Mouse (Mus musculus): Measurements from ENCODE around the gene Ttc39b. TPM values are rescaled to one million over a fixed set of nuclear protein-coding genes. Genes with fewer than 3 reads are reported as not detected.

The Ttc39b gene
- total and polyA plus RNA-seq, 3 experiments: 0.49 TPM; not detected in 2

DNA sequence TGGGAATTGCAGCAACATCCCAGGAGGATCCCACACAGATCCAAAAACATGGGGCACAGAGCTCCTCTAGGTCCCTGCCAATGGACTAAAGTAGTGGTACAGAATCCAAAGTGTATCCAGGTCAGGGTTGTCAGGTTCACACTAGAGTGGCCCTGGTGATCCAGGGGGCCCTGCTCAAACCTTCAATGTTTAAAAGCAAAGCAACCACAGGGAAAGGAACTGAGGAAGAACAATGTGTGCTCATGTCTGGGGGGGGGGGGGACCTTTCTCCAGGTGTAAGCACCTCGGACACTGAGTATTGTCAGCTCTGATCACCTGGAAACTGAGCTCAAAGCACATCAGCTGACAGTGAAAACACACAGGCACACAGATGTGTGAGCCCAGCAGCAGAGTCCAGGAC is 108.3 kb downstream of the Ttc39b start:
- H3K4me1 ChIP-seq (ENCODE audit: insufficient read depth, low read depth, low read length): no peaks in the 10 kb centered on the region
- H3K36me3 ChIP-seq (replicated peaks): no peaks in the 10 kb centered on the region
- no peak overlapping the region for H3K4me3 ChIP-seq (ENCODE audit: low read depth, low read length)
- TF ChIP-seq TAL1 (conservative IDR thresholded peaks at IDR 0.05; ENCODE audit: low read depth, low read length) (no peak), POLR2AphosphoS5 (IDR thresholded peaks at IDR 0.05; ENCODE audit: insufficient replicate concordance, low read depth, low read length) (no peak), CTCF (IDR thresholded peaks at IDR 0.05; ENCODE audit: low read depth, low read length) (no peak), GATA1 (IDR thresholded peaks at IDR 0.05; ENCODE audit: borderline replicate concordance, low read length) (no peak), GATA2 (IDR thresholded peaks at IDR 0.05; ENCODE audit: borderline replicate concordance, low read depth, low read length) (no peak)
- DNase-seq (ENCODE audit: low spot score): no peak
- ATAC-seq (ENCODE audit: extremely low read depth, insufficient number of reproducible peaks, low FRiP score, poor library complexity, severe bottlenecking): no peak
- H3K27me3 ChIP-seq (ENCODE audit: insufficient read depth, low read length): no peaks in the 10 kb centered on the region
- peaks cover 44% of the 10 kb centered on the region for H3K9me3 ChIP-seq (replicated peaks)

DNA sequence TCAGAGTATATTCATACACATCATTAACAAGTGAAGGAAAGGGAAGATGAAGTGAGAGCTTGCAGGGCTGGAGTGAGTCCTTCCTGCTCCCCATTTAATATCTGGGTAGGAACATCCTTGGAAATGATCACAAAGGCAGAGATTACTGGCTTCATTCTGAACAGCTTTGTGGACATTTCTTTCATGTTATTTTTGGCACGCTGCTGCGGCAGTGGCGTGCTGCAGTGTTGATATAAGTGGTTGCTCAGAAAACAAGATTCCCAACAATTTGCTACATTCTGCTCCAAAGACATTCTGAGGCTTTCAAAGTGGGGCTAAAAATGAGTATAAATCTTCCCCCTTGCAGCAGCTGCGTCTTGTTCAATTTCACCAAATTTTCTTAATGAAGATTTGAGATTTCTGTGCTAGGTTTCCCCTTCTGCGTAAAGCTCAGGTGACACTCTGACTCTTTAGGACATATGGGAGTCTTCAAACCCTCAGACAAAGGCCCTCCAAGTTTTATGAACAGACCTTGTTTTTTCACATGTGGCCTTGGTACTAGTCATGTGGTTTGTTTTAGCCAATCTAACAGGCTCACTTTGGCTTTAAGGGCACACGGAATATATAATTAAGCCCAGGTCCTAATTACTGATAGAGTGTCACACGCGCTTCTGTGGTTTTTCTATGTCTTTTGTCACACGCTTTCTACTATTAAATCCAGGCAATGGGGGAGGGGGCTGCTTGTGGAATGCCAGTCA is 109.1 kb downstream of the Ttc39b start:
- no peak overlapping the region for H3K4me3 ChIP-seq (ENCODE audit: low read depth, low read length)
- H3K27me3 ChIP-seq (ENCODE audit: insufficient read depth, low read length): no peaks in the 10 kb centered on the region
- ATAC-seq (ENCODE audit: extremely low read depth, insufficient number of reproducible peaks, low FRiP score, poor library complexity, severe bottlenecking): no peak
- DNase-seq (ENCODE audit: low spot score): no peak
- TF ChIP-seq GATA2 (IDR thresholded peaks at IDR 0.05; ENCODE audit: borderline replicate concordance, low read depth, low read length) (no peak), GATA1 (IDR thresholded peaks at IDR 0.05; ENCODE audit: borderline replicate concordance, low read length) (no peak), TAL1 (conservative IDR thresholded peaks at IDR 0.05; ENCODE audit: low read depth, low read length) (no peak), CTCF (IDR thresholded peaks at IDR 0.05; ENCODE audit: low read depth, low read length) (no peak), POLR2AphosphoS5 (IDR thresholded peaks at IDR 0.05; ENCODE audit: insufficient replicate concordance, low read depth, low read length) (no peak)
- peaks cover 49% of the 10 kb centered on the region for H3K9me3 ChIP-seq (replicated peaks)
- no peaks in the 10 kb centered on the region for H3K4me1 ChIP-seq (ENCODE audit: insufficient read depth, low read depth, low read length)
- no peaks in the 10 kb centered on the region for H3K36me3 ChIP-seq (replicated peaks)

DNA sequence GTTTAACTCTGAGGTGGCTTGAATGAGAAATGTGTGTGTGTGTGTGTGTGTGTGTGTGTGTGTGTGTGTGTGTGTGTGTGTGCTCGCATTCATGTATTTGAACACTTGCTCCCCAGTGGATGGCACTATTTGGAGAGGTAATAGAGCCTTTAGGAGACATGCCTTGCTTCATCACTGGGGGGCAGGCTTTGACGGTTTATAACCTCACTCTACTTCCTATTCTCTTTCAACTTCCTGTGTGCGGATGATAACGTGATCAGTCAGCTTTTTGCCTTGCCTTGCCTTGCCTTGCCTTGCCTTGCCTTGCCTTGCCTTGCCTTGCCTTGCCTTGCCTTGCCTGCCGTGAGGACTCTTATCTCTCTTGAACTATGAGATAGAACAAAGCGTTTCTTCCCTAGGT is 110.3 kb downstream of the Ttc39b start:
- ATAC-seq (ENCODE audit: extremely low read depth, insufficient number of reproducible peaks, low FRiP score, poor library complexity, severe bottlenecking) (no peak), DNase-seq (ENCODE audit: low spot score) (no peak)
- H3K36me3 ChIP-seq (replicated peaks): no peaks in the 10 kb centered on the region

DNA sequence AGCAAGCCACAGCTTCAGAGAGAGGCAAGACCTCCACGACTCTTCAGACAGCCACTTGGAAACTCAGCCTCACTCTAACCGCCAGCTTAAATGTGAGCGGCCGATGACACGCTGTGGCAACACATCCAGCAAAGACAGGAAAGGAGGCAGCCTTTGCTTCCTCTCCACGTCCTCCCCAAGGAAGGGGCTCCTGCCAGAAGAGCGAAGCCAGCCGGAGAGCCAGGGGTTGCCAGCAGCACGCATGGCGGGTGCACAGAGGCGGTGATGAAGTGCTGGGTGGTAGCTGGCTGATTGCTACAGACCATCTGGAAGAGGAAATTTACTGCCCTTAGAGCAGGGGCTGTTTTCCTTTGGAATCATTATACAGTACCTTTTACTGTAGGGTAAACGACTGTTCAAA is 112.3 kb downstream of the Ttc39b start:
- H3K4me1 ChIP-seq (ENCODE audit: insufficient read depth, low read depth, low read length): no peaks in the 10 kb centered on the region
- no peak for TF ChIP-seq GATA2 (IDR thresholded peaks at IDR 0.05; ENCODE audit: borderline replicate concordance, low read depth, low read length)
- TF ChIP-seq GATA1 (IDR thresholded peaks at IDR 0.05; ENCODE audit: borderline replicate concordance, low read length): no peak
- peaks cover 49% of the 10 kb centered on the region for H3K9me3 ChIP-seq (replicated peaks)
- DNase-seq (ENCODE audit: low spot score) (no peak), ATAC-seq (ENCODE audit: extremely low read depth, insufficient number of reproducible peaks, low FRiP score, poor library complexity, severe bottlenecking) (no peak)
- H3K36me3 ChIP-seq (replicated peaks): no peaks in the 10 kb centered on the region
- H3K27me3 ChIP-seq (ENCODE audit: insufficient read depth, low read length): no peaks in the 10 kb centered on the region
- H3K4me3 ChIP-seq (ENCODE audit: low read depth, low read length): no peak overlapping the region

More for the DNA sequence above, 110.3 kb downstream of the Ttc39b start:
- Histone ChIP-seq H3K27me3 (ENCODE audit: insufficient read depth, low read length) (no peaks in the 10 kb centered on the region), H3K4me3 (ENCODE audit: low read depth, low read length) (no peak overlapping the region), H3K9me3 (replicated peaks) (peaks cover 50% of the 10 kb centered on the region), H3K4me1 (ENCODE audit: insufficient read depth, low read depth, low read length) (no peaks in the 10 kb centered on the region)
- no peak for TF ChIP-seq POLR2AphosphoS5 (IDR thresholded peaks at IDR 0.05; ENCODE audit: insufficient replicate concordance, low read depth, low read length)
- no peak for TF ChIP-seq GATA2 (IDR thresholded peaks at IDR 0.05; ENCODE audit: borderline replicate concordance, low read depth, low read length)
- no peak for TF ChIP-seq GATA1 (IDR thresholded peaks at IDR 0.05; ENCODE audit: borderline replicate concordance, low read length)
- no peak for TF ChIP-seq TAL1 (conservative IDR thresholded peaks at IDR 0.05; ENCODE audit: low read depth, low read length)
- no peak for TF ChIP-seq CTCF (IDR thresholded peaks at IDR 0.05; ENCODE audit: low read depth, low read length)

DNA sequence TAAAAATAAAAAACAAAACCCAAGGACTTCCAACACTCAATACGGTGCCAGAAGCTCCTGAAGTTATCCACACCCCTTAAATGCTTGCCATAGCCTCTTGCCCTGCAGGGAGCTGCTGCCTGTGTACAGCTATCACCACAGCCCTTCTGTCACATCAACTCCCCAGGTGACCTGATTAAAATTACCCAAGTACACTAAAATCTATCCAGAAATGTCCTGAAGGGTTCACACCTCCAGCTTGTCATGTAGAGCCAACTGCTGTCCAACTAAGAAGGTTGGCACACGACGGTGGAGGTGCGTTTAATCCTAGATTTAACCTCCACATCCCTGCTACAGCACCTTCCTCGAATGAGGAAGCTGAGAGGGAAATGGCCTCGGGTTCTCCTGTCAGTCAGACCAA is 113.6 kb downstream of the Ttc39b start:
- H3K36me3 ChIP-seq (replicated peaks): no peaks in the 10 kb centered on the region
- no peak for ATAC-seq (ENCODE audit: extremely low read depth, insufficient number of reproducible peaks, low FRiP score, poor library complexity, severe bottlenecking)
- TF ChIP-seq GATA1 (IDR thresholded peaks at IDR 0.05; ENCODE audit: borderline replicate concordance, low read length): no peak
- TF ChIP-seq GATA2 (IDR thresholded peaks at IDR 0.05; ENCODE audit: borderline replicate concordance, low read depth, low read length): no peak
- no peak for TF ChIP-seq TAL1 (conservative IDR thresholded peaks at IDR 0.05; ENCODE audit: low read depth, low read length)
- TF ChIP-seq CTCF (IDR thresholded peaks at IDR 0.05; ENCODE audit: low read depth, low read length): no peak
- no peak for TF ChIP-seq POLR2AphosphoS5 (IDR thresholded peaks at IDR 0.05; ENCODE audit: insufficient replicate concordance, low read depth, low read length)
- H3K4me1 ChIP-seq (ENCODE audit: insufficient read depth, low read depth, low read length): no peaks in the 10 kb centered on the region
- peaks cover 43% of the 10 kb centered on the region for H3K9me3 ChIP-seq (replicated peaks)
- no peak for DNase-seq (ENCODE audit: low spot score)
- H3K27me3 ChIP-seq (ENCODE audit: insufficient read depth, low read length): no peaks in the 10 kb centered on the region
- H3K4me3 ChIP-seq (ENCODE audit: low read depth, low read length): no peak overlapping the region

DNA sequence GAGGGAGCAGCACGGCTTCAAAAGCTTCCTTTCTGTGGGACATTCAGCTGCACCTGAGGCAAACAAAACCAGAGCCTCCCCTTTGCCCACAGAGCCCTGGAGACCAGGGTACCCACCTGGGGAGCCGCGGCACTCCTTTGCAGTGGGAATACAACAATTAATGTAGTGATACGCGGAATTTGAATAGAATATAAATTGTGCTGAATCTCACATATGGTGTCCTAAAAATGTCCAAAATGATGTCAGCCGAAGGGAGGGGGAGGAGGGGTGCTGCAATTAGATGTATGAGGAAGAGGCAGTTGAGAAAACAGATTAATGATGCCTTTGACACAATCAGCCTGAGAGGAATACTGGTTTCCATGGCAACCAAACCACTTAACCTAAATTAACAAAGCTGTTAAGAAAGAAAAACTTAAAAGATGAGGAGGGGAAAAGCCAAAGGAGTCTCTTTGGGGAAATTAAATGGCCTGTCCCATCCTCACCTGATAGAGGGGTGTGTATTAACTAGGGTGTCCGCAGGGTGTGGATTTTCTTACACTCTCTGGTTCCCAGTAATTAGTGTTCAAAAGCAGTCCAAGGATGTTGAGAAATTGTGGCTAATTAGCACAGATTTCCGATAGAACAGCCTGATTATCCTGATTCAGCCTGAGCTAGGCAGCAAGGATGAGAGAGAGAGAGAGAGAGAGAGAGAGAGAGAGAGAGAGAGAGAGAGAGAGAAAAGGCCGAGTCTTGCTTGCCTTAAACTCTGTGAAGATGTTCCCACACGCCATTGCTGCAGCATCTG is 117.1 kb downstream of the Ttc39b start:
- Histone ChIP-seq H3K4me1 (ENCODE audit: insufficient read depth, low read depth, low read length) (no peaks in the 10 kb centered on the region), H3K4me3 (ENCODE audit: low read depth, low read length) (no peak overlapping the region), H3K36me3 (replicated peaks) (no peaks in the 10 kb centered on the region), H3K9me3 (replicated peaks) (peaks cover 43% of the 10 kb centered on the region), H3K27me3 (ENCODE audit: insufficient read depth, low read length) (no peaks in the 10 kb centered on the region)
- TF ChIP-seq POLR2AphosphoS5 (IDR thresholded peaks at IDR 0.05; ENCODE audit: insufficient replicate concordance, low read depth, low read length) (no peak), TAL1 (conservative IDR thresholded peaks at IDR 0.05; ENCODE audit: low read depth, low read length) (no peak), GATA1 (IDR thresholded peaks at IDR 0.05; ENCODE audit: borderline replicate concordance, low read length) (no peak), GATA2 (IDR thresholded peaks at IDR 0.05; ENCODE audit: borderline replicate concordance, low read depth, low read length) (no peak), CTCF (IDR thresholded peaks at IDR 0.05; ENCODE audit: low read depth, low read length) (no peak)
- ATAC-seq (ENCODE audit: extremely low read depth, insufficient number of reproducible peaks, low FRiP score, poor library complexity, severe bottlenecking) (no peak), DNase-seq (ENCODE audit: low spot score) (no peak)

Measured in G1E (cell line).